Mouse (Mus musculus) erythroblast, embryonic 14.5 days (primary cell): ENCODE results near the gene Shroom3.

Experiments used
- GATA1 ChIP-seq: IDR thresholded peaks from 2 replicates; pipeline ENCODE4 v1.6.1; 2012; ENCODE audit warnings: low read length, inconsistent platforms, mixed read lengths
- TAL1 ChIP-seq: IDR thresholded peaks from 3 replicates; pipeline ENCODE4 v1.6.1; 2012; ENCODE audit warnings: low read length, inconsistent platforms, mixed read lengths

GRCm38 (mm10) chr5:92983942-92984341 is 300.7 kb downstream of the Shroom3 start:
- TF ChIP-seq GATA1 (no peak), TAL1 (no peak)
